Mouse (Mus musculus) mouse trophoblast stem cell (cell line): ENCODE measurements around the gene P2rx6.

Source experiments
- in situ Hi-C, 2 experiments: fragments of 300-500 bp; cut with MseI, MboI; formaldehyde crosslinking; loops; 2 replicates in 1 of 2; 3 replicates in 1 of 2; pipeline ENCODE4 v1.15.1; 2025

P2rx6 gene

GRCm38 (mm10) chr16:17561128-17561750, 446 bp upstream of the P2rx6 start, which contains the start of gene Lrrc74b:
Gene Lrrc74b (minus strand): TSS chr16:17561247.
- in situ Hi-C loops = no loop called here

- in situ Hi-C loops = no loop called here
Measured at GRCm38 (mm10) chr16:17563580-17563979, 1.9 kb downstream of the P2rx6 start.

GRCm38 (mm10) chr16:17564221-17564620, 2.5 kb downstream of the P2rx6 start:
- in situ Hi-C loops = no loop called here

DNA sequence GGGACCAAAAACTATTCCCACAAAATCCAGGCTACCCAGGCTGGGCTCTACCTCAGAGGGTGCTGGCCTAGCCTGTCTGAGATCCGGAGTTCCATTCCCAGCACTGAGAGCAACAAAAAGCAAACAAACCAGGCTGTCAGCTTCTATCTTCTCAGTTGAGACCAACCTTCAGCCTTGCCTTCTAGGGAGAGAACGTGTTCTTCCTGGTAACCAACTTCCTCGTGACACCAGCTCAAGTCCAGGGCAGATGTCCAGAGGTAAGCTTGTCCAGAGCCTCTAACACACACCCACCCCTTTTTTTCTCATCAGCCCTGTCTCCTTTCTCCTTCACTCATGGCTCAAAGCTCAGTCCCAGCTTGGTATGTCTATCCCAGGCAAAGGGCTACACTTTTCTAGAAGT, 3.1 kb downstream of the P2rx6 start:
- in situ Hi-C loops = no loop called here

- in situ Hi-C loops = no loop called here
Measured at GRCm38 (mm10) chr16:17566186-17566585, 4.5 kb downstream of the P2rx6 start.

- in situ Hi-C loops = no loop called here
Measured at GRCm38 (mm10) chr16:17575870-17576824, 14.5 kb downstream of the P2rx6 start.

GRCm38 (mm10) chr16:17576825-17577215, 15.1 kb downstream of the P2rx6 start:
- in situ Hi-C loops = no loop called here

GRCm38 (mm10) chr16:17583064-17583463, 21.4 kb downstream of the P2rx6 start, which contains the start of gene Slc7a4:
Gene Slc7a4 (minus strand): TSS chr16:17583214.
- in situ Hi-C loops = no loop called here

GRCm38 (mm10) chr16:17584555-17584954, 22.9 kb downstream of the P2rx6 start:
- in situ Hi-C loops = no loop called here

DNA sequence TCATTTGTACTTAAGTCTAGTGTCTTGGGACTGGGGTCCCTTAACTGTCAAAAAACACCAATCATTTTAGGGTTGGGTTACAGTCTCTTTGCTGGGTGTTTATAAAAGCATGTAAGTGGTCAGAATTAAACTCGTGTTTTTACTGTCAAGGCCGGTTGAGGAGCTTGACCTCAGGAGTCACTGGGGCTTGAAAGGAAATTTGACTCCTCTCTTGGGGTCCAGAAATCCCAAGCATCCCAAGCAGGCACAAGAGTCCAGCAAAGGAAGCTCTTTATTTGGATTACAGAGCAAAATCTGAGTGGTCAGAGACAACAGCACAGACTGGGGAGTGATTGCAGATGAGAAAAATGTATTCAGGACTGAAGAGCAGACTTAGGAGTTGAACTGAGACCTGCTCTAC, 29.0 kb downstream of the P2rx6 start:
- in situ Hi-C loops = no loop called here

GRCm38 (mm10) chr16:17600944-17601562, 39.4 kb downstream of the P2rx6 start:
- in situ Hi-C loops = no loop called here

- in situ Hi-C loops = no loop called here
Measured at GRCm38 (mm10) chr16:17604941-17605340, 43.3 kb downstream of the P2rx6 start.

- in situ Hi-C loops = no loop called here
Measured at GRCm38 (mm10) chr16:17605684-17606083, 44.0 kb downstream of the P2rx6 start.

- in situ Hi-C loops = no loop called here
Measured at GRCm38 (mm10) chr16:17611383-17611782, 49.7 kb downstream of the P2rx6 start.

- in situ Hi-C loops = loop anchor here in 1 of 2 experiments (5.0 kb wide), 1 partner anchor 62 kb away; no protein-coding TSS in a partner anchor
Measured at GRCm38 (mm10) chr16:17614740-17615139, 53.1 kb downstream of the P2rx6 start.

- in situ Hi-C loops = loop anchor here in 1 of 2 experiments (5.0 kb wide), 1 partner anchor 64 kb away; no protein-coding TSS in a partner anchor
Measured at GRCm38 (mm10) chr16:17616212-17616611, 54.5 kb downstream of the P2rx6 start.

GRCm38 (mm10) chr16:17617922-17618565, 56.4 kb downstream of the P2rx6 start:
- in situ Hi-C loops = loop anchor here in 1 of 2 experiments (5.0 kb wide), 1 partner anchor 66 kb away; no protein-coding TSS in a partner anchor

- in situ Hi-C loops = loop anchor here in 1 of 2 experiments (5.0 kb wide), 1 partner anchor 67 kb away; no protein-coding TSS in a partner anchor
Measured at GRCm38 (mm10) chr16:17619198-17620105, 57.8 kb downstream of the P2rx6 start, which contains the start of gene Smpd4. Gene Smpd4 (plus strand): TSS chr16:17619354.

GRCm38 (mm10) chr16:17621936-17622335, 60.3 kb downstream of the P2rx6 start:
- in situ Hi-C loops = no loop called here
